Mouse (Mus musculus) kidney, adult 2 months (tissue): ENCODE measurements at regions not wholly inside any gene's neighbourhood (a gene's known extent, or its start where the extent isn't known, plus 50 kb on each side); places are given as distances from the start of the nearest gene placed in this dataset.

Experiments used
- DNase-seq: peaks from one replicate; pipeline ENCODE4 v3.0.0; 2021
- H3K27ac ChIP-seq: fragments of 200-500 bp; 2 replicates; pipeline ENCODE4 v1.5.1; 2012; ENCODE audit warnings: low read depth, low read length, control low read depth, inconsistent platforms; ENCODE audit not compliant: insufficient read depth
- H3K27me3 ChIP-seq: fragments of 200-500 bp; replicated peaks from 2 replicates; pipeline ENCODE4 v1.6.1; 2012; ENCODE audit warnings: mild to moderate bottlenecking, moderate library complexity, low read length, inconsistent platforms; ENCODE audit not compliant: control insufficient read depth, insufficient read depth
- H3K36me3 ChIP-seq: fragments of 200-500 bp; 2 replicates; pipeline ENCODE4 v1.6.1; 2012; ENCODE audit warnings: mild to moderate bottlenecking, moderate library complexity, low read length, inconsistent platforms; ENCODE audit not compliant: control insufficient read depth, insufficient read depth
- H3K4me1 ChIP-seq: fragments of 200-500 bp; 2 replicates; pipeline ENCODE4 v1.6.1; 2011; ENCODE audit warnings: low read length; ENCODE audit not compliant: control insufficient read depth, insufficient read depth
- H3K4me3 ChIP-seq: fragments of 200-500 bp; 2 replicates; pipeline ENCODE4 v1.5.1; 2011; ENCODE audit warnings: mild to moderate bottlenecking, low read depth, low read length, control low read depth; ENCODE audit not compliant: insufficient read depth
- CTCF ChIP-seq: fragments of 200-500 bp; conservative IDR thresholded peaks from 2 replicates; pipeline ENCODE4 v1.5.1; 2011; ENCODE audit warnings: low read depth, mild to moderate bottlenecking, control low read depth, low read length, moderate library complexity, mixed read lengths; ENCODE audit not compliant: insufficient read depth, insufficient read length
- POLR2A ChIP-seq: fragments of 200-500 bp; IDR thresholded peaks from one replicate; pipeline ENCODE4 v1.6.1; 2011; ENCODE audit warnings: low read depth, low read length, control low read depth
- WGBS: fragments of 180-500 bp; shearing (Covaris S2); methylation state at CpG from one replicate; pipeline ENCODE4 v1.1.7; 2018; 5-methylcytosine and 5-hydroxymethylcytosine counted together

GRCm38 (mm10) chr19:56022348-56022747 lies 264.6 kb upstream of the Habp2 start:
- Histone ChIP-seq H3K36me3 (no peaks in the 10 kb centered on the region), H3K4me3 (no peak overlapping the region), H3K27ac (no peak overlapping the region), H3K4me1 (no peaks in the 10 kb centered on the region), H3K27me3 (no peaks in the 10 kb centered on the region)
- TF ChIP-seq CTCF: no peak
- TF ChIP-seq POLR2A: no peak
- DNase-seq: no peak
- 49% methylated on average over 6 of the region's 6 CpGs for WGBS

- no peak for DNase-seq
- no peak overlapping the region for H3K27ac ChIP-seq
- 60% methylated on average over 4 of the region's 4 CpGs for WGBS
These were observed 262.3 kb upstream of the Habp2 start for GRCm38 (mm10) chr19:56024599-56024998.

GRCm38 (mm10) chr19:56029428-56030281 lies 257.3 kb upstream of the Habp2 start:
- peak; percentile 26 for DNase-seq
- 26% methylated on average over 21 of the region's 21 CpGs for WGBS
- no peak overlapping the region for H3K27ac ChIP-seq

More at GRCm38 (mm10) chr19:56024599-56024998, 262.3 kb upstream of the Habp2 start:
- no peaks in the 10 kb centered on the region for H3K4me1 ChIP-seq
- TF ChIP-seq CTCF: no peak
- no peak for TF ChIP-seq POLR2A
- H3K4me3 ChIP-seq: no peak overlapping the region
- H3K36me3 ChIP-seq: no peaks in the 10 kb centered on the region
- H3K27me3 ChIP-seq: no peaks in the 10 kb centered on the region

GRCm38 (mm10) chr19:56030401-56030925 lies 256.5 kb upstream of the Habp2 start:
- Histone ChIP-seq H3K36me3 (no peaks in the 10 kb centered on the region), H3K27ac (no peak overlapping the region), H3K4me3 (no peak overlapping the region), H3K27me3 (no peaks in the 10 kb centered on the region), H3K4me1 (0 out of 2 replicates have a peak, but pooled peaks cover 4% of the 10 kb centered on the region)
- no peak for TF ChIP-seq CTCF
- TF ChIP-seq POLR2A: no peak
- DNase-seq: no peak
- WGBS: 93% methylated on average over 4 of the region's 4 CpGs

More at GRCm38 (mm10) chr19:56029428-56030281, 257.3 kb upstream of the Habp2 start:
- Histone ChIP-seq H3K4me1 (0 out of 2 replicates have a peak, but pooled peaks cover 4% of the 10 kb centered on the region), H3K36me3 (no peaks in the 10 kb centered on the region), H3K27me3 (no peaks in the 10 kb centered on the region), H3K4me3 (no peak overlapping the region)
- TF ChIP-seq CTCF: no peak
- no peak for TF ChIP-seq POLR2A

GRCm38 (mm10) chr19:56034552-56034951 lies 252.4 kb upstream of the Habp2 start:
- TF ChIP-seq POLR2A: no peak
- TF ChIP-seq CTCF: no peak
- no peak overlapping the region for H3K4me3 ChIP-seq
- no peak for DNase-seq
- H3K4me1 ChIP-seq: 0 out of 2 replicates have a peak, but pooled peaks cover 4% of the 10 kb centered on the region
- WGBS: 49% methylated on average over 4 of the region's 4 CpGs
- H3K36me3 ChIP-seq: no peaks in the 10 kb centered on the region
- no peak overlapping the region for H3K27ac ChIP-seq
- no peaks in the 10 kb centered on the region for H3K27me3 ChIP-seq

GRCm38 (mm10) chr19:56037584-56037983 lies 249.4 kb upstream of the Habp2 start:
- DNase-seq: no peak
- Histone ChIP-seq H3K27me3 (no peaks in the 10 kb centered on the region), H3K36me3 (no peaks in the 10 kb centered on the region), H3K4me3 (no peak overlapping the region), H3K27ac (no peak overlapping the region), H3K4me1 (no peaks in the 10 kb centered on the region)
- no peak for TF ChIP-seq POLR2A
- no peak for TF ChIP-seq CTCF
- WGBS: 78% methylated on average over 3 of the region's 3 CpGs
